Mouse (Mus musculus): ENCODE measurements around the gene Ipcef1. TPM values are rescaled to one million over a fixed set of nuclear protein-coding genes. Genes with fewer than 3 reads are reported as not detected.

Gene Ipcef1
- polyA plus RNA-seq, 1 experiment from 2014 or later = 1.2 TPM

DNA sequence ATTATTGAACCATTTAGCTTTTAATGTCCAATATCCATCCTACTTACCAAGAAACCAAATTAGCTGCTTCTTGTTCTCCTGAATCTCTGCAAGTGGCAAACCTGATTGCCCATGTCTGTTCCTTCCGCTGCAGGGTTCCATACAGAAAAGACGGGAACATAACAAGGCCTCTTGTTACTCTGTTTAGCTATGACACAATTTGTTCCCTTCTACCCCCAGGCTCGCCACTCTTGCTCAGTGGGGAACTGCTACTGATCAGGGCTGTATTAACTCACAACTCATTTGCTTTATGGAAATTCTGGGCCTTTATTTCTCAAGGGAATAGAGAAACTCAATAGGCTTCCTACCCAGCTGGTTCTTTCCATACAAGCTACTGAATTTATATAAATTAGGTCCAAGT lies 196.5 kb downstream of the Ipcef1 start:
- no peaks in the 10 kb centered on the region for H3K36me3 ChIP-seq
- H3K27me3 ChIP-seq = no peaks in the 10 kb centered on the region
- no peaks in the 10 kb centered on the region for H3K9me3 ChIP-seq
- no peak for ATAC-seq (ENCODE audit: low read depth)
- no peak overlapping the region for H3K9ac ChIP-seq
- no peak overlapping the region for H3K4me3 ChIP-seq
- no peaks in the 10 kb centered on the region for H3K4me1 ChIP-seq (replicated peaks)
- WGBS = 60% methylated on average over 3 of the region's 3 CpGs
- H3K4me2 ChIP-seq = no peak overlapping the region
- no peak overlapping the region for H3K27ac ChIP-seq (replicated peaks)

DNA sequence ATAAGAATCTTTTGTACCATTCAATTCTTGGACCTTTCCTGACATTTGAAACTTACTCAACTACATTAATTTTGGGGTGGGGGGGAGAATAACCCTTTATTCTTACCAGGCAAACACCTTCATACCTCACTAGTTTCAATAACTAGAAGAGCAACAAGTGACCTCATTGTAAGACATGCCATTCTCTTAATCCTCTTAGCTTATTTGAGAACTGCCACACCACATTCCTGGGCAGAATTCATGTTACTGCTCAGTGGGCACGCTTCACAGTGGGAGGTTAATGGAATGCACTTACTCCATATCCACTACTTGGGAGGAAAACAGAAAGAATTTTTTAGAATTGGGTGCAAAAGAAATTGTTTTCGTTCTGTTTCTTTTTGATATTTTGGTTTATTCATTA lies 203.4 kb downstream of the Ipcef1 start:
- Histone ChIP-seq H3K4me2 (no peak overlapping the region), H3K4me1 (replicated peaks) (no peaks in the 10 kb centered on the region), H3K27me3 (no peaks in the 10 kb centered on the region), H3K36me3 (no peaks in the 10 kb centered on the region), H3K4me3 (no peak overlapping the region), H3K9me3 (no peaks in the 10 kb centered on the region), H3K27ac (replicated peaks) (no peak overlapping the region), H3K9ac (no peak overlapping the region)
- WGBS = 76% methylated on average over 2 of the region's 2 CpGs
- ATAC-seq (ENCODE audit: low read depth) = no peak

GRCm38 (mm10) chr10:6848162-6848754 lies 204.0 kb downstream of the Ipcef1 start:
- Histone ChIP-seq H3K4me1 (replicated peaks) (no peaks in the 10 kb centered on the region), H3K9me3 (no peaks in the 10 kb centered on the region), H3K4me3 (no peak overlapping the region), H3K4me2 (no peak overlapping the region), H3K36me3 (no peaks in the 10 kb centered on the region), H3K27me3 (no peaks in the 10 kb centered on the region), H3K9ac (no peak overlapping the region), H3K27ac (replicated peaks) (no peak overlapping the region)
- ATAC-seq (ENCODE audit: low read depth) = no peak
- 70% methylated on average over 7 of the region's 7 CpGs for WGBS

DNA sequence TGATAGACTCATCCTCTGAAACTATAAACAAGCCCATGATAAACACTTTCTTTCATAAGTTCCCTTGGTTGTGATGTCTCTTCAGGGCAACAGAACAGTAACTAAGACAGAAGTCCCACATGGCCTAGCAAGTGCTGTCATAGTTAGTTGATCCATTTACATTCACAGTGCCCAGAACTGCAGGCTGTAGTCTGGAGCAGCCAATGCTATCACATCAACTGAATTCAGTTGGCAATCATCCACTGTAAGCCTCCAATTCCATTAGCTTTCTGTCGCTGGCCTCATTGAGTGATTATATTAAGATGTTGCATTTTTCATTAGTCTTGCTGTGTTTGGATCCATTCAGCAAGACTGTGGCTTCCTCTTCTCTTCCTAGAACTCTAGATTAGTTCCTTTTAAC lies 206.0 kb downstream of the Ipcef1 start:
- ATAC-seq (ENCODE audit: low read depth) = no peak
- 86% methylated on average over 1 of the region's 1 CpGs for WGBS
- Histone ChIP-seq H3K4me2 (no peak overlapping the region), H3K36me3 (no peaks in the 10 kb centered on the region), H3K4me3 (no peak overlapping the region), H3K9ac (no peak overlapping the region), H3K27ac (replicated peaks) (no peak overlapping the region), H3K9me3 (no peaks in the 10 kb centered on the region), H3K4me1 (replicated peaks) (no peaks in the 10 kb centered on the region), H3K27me3 (no peaks in the 10 kb centered on the region)

DNA sequence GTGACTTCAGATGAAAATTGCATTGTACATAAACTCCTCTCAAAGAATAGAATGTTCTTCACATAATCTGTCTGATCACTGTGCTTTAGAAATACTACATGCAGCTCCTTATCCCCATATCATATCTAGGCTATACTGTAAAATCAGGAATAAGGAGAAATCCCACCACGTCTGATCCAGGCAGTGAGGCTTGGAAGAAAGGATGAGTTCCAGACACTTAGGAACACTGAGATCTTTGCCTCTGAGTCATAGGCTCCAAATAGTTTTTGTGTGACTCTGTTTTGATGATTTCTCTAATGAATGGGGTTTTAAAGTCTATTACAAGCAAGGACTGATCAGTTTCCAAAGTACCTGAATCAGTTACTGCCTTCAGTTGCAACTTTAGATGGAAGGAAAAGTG lies 210.1 kb downstream of the Ipcef1 start:
- 90% methylated on average over 1 of the region's 1 CpGs for WGBS

More for the DNA sequence above, 210.1 kb downstream of the Ipcef1 start:
- H3K4me2 ChIP-seq = no peak overlapping the region
- no peaks in the 10 kb centered on the region for H3K4me1 ChIP-seq (replicated peaks)
- no peaks in the 10 kb centered on the region for H3K27me3 ChIP-seq
- no peak overlapping the region for H3K9ac ChIP-seq
- no peaks in the 10 kb centered on the region for H3K9me3 ChIP-seq
- H3K36me3 ChIP-seq = no peaks in the 10 kb centered on the region
- ATAC-seq (ENCODE audit: low read depth) = no peak
- no peak overlapping the region for H3K27ac ChIP-seq (replicated peaks)
- H3K4me3 ChIP-seq = no peak overlapping the region

Other genes starting within 250 kb of the Ipcef1 start
- gene Cnksr3, start 159.8 kb upstream of the Ipcef1 start, polyA plus RNA-seq (2015; fragmentation: Nextera tagmentation; extraction: Ambion mirVana) = 2.6 and 3.7 TPM in 2 replicates

All from neural tube, embryonic 13.5 days (tissue).